Mouse (Mus musculus): Measurements from ENCODE around the gene Dctpp1.

- TF ChIP-seq POLR2A (IDR thresholded peaks at IDR 0.05; ENCODE audit: borderline replicate concordance, insufficient read depth, low read length) (no peak), CTCF (IDR thresholded peaks at IDR 0.05; ENCODE audit: borderline replicate concordance, insufficient read depth, low read depth, low read length) (no peak)
Observed at GRCm38 (mm10) chr7:127308431-127308830, 47.9 kb upstream of the Dctpp1 start.

Measured in cerebellum, adult 2 months (tissue).